Comparison of ENCODE assay signal across 21 mouse cellular contexts in the genomic region with DNA sequence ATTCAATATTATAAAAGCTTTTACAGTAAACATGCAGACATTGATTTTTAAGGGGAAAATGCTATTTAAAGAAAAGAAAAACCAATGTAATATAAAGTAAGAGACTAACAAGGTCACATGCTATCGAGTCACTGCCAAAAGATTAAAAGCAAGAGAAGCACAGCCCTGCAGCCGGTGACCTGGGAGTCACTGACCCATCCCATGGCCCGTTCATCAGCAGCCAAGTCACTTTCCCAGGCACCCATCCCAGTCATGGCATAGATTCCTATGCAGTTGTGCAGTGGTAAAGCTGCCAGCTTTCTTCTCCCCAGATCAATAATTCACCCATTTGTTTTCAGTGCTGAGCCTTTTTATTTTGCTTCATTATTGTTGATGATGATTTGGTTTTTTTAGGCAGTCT.
A peak's percentile ranks its signal among the peaks of the same experiment; 100 is the strongest.
DNase-seq lines count a peak whose midpoint lies in the region; TF ChIP-seq lines count a peak whose summit lies in the region.
"Had no signal": no experiment of that assay in that cellular context is flagged by ENCODE, and none has a peak within 500 bp of the region (broad histone marks: within the 10 kb centered on the region; RNA-seq: fewer than 3 reads in every experiment).

No protein-coding gene starts in this region.

- TF ChIP-seq CTCF in layer of hippocampus, adult 2 months (conservative IDR thresholded peaks at IDR 0.05) = no peak

- H3K27ac ChIP-seq in layer of hippocampus, adult 2 months = peak overlapping the region; percentile 60; the same call in 1 of the 2 replicates
- H3K27ac ChIP-seq: hindbrain, postnatal 0 days; intestine, embryonic 15.5 days; limb, embryonic 12.5 days; liver, embryonic 12.5 days; neural tube, embryonic 12.5 days had no signal

- peak; percentile 6 for DNase-seq in adrenal gland, postnatal 25 days
- DNase-seq in adrenal gland, postnatal 4 days (ENCODE audit: low spot score in 2 of 2) = no peak
- DNase-seq in layer of hippocampus, adult 2 months (ENCODE audit: low spot score in 2 of 2) = no peak
- DNase-seq in layer of hippocampus, postnatal 25 days (ENCODE audit: extremely low spot score in 1 of 2, low spot score in 1 of 2) = no peak
- peak; percentile 22 for DNase-seq in adipocyte (ENCODE audit: low spot score)
- DNase-seq in kidney, postnatal 25 days = peak; percentile 71 to 79
- no peak for DNase-seq in frontal cortex, postnatal 25 days (ENCODE audit: low spot score in 2 of 2)
- DNase-seq in urinary bladder, postnatal 36 days (ENCODE audit: low spot score in 2 of 2) = no peak
- DNase-seq: adrenal gland, postnatal 36 days; cerebellum, adult 2 months; cerebellum, postnatal 14 days; heart, postnatal 14 days; layer of hippocampus, adult 9-11 months; liver, postnatal 0 days; lung, postnatal 36 days had no signal

- no peak overlapping the region for H3K4me3 ChIP-seq in layer of hippocampus, adult 2 months
- H3K4me3 ChIP-seq: erythroblast, embryonic 14.5 days; intestine, embryonic 15.5 days; limb, embryonic 12.5 days; liver, embryonic 12.5 days; neural tube, embryonic 12.5 days had no signal

Comparison
In these comparisons a context has a peak if more than half of its experiments do, and no peak if none do; other contexts are left out.
1. DNase-seq: peak in adrenal gland, postnatal 25 days (single experiment), adipocyte (single experiment) and kidney, postnatal 25 days (2 of 2); none in adrenal gland, postnatal 4 days (0 of 2), layer of hippocampus, adult 2 months (0 of 2), layer of hippocampus, postnatal 25 days (0 of 2), frontal cortex, postnatal 25 days (0 of 2) and urinary bladder, postnatal 36 days (0 of 2).